Mouse (Mus musculus) midbrain, embryonic 10.5 days (tissue): ENCODE measurements around the gene Ccdc9b. TPM values are rescaled to one million over a fixed set of nuclear protein-coding genes. Genes with fewer than 3 reads are reported as not detected.

Source experiments
- DNase-seq: peaks from one replicate; pipeline ENCODE4 v3.0.0-alpha.2; 2017; ENCODE audit warnings: low spot score
- H3K27ac ChIP-seq: fragments of 300-500 bp; sonication (generic); replicated peaks from 2 replicates; pipeline ENCODE4 v1.5.1; 2016; ENCODE audit warnings: mild to moderate bottlenecking
- H3K27me3 ChIP-seq: fragments of 300-500 bp; sonication (generic); 2 replicates; pipeline ENCODE4 v1.6.1; 2016; ENCODE audit warnings: low read depth, mild to moderate bottlenecking; ENCODE audit not compliant: poor library complexity, severe bottlenecking
- H3K36me3 ChIP-seq: fragments of 300-500 bp; sonication (generic); 2 replicates; pipeline ENCODE4 v1.6.1; 2016; ENCODE audit warnings: mild to moderate bottlenecking, moderate library complexity
- H3K4me1 ChIP-seq: fragments of 300-500 bp; sonication (generic); 2 replicates; pipeline ENCODE4 v1.6.1; 2016
- H3K4me3 ChIP-seq: fragments of 300-500 bp; sonication (generic); 2 replicates; pipeline ENCODE4 v1.5.1; 2016; ENCODE audit warnings: mild to moderate bottlenecking, moderate library complexity
- H3K9me3 ChIP-seq: fragments of 300-500 bp; sonication (generic); replicated peaks from 2 replicates; pipeline ENCODE4 v1.6.1; 2016; ENCODE audit warnings: mild to moderate bottlenecking
- WGBS: fragments of 180-500 bp; shearing (Covaris S2); methylation state at CpG from one replicate; pipeline ENCODE4 v1.1.7; 2016; 5-methylcytosine and 5-hydroxymethylcytosine counted together
- polyA plus RNA-seq: library from polyadenylated mRNA; unstranded; fragments of >200 nt; fragmentation: Nextera tagmentation; extraction: Ambion mirVana; gene quantifications from 2 replicates; pipeline ENCODE4 v1.2.1, GENCODE M21; 2016

Gene Ccdc9b
- polyA plus RNA-seq, 1 experiment from 2014 or later: 0.42 TPM

DNA sequence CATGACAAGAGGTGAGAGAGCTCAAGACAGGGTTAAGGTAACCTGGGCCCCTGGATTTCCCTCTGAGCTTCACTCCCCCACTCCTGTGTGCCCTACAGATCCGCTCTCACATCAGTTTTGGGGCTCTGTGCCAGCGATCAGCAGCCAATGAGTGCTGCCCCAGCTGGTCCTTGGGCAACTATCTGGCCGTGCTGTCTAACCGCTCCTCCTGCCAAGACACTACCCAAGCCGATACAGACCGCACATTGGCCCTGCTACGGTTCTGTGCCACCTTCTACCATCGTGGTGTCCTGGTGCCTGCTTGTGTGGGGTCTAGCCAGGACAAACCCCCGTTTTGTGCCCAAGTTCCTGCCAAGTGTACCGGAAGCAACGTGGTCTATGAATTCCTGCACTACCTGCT is 27.0 kb upstream of the Ccdc9b start:
- Histone ChIP-seq H3K27ac (no peak overlapping the region), H3K4me3 (no peak overlapping the region), H3K27me3 (peaks cover 53% of the 10 kb centered on the region), H3K4me1 (peaks cover 13% of the 10 kb centered on the region), H3K36me3 (peaks cover 6% of the 10 kb centered on the region; the same call in 1 of the 2 replicates), H3K9me3 (no peaks in the 10 kb centered on the region)
- whole genome bisulfite sequencing: 93% methylated on average over 11 of the region's 11 CpGs
- DNase-seq: no peak

GRCm38 (mm10) chr2:118786525-118786924 is 24.1 kb upstream of the Ccdc9b start:
- Histone ChIP-seq H3K9me3 (no peaks in the 10 kb centered on the region), H3K27me3 (peaks cover 44% of the 10 kb centered on the region), H3K36me3 (peaks cover 3% of the 10 kb centered on the region; the same call in 1 of the 2 replicates), H3K27ac (no peak overlapping the region), H3K4me3 (no peak overlapping the region), H3K4me1 (peaks cover 13% of the 10 kb centered on the region)
- DNase-seq: no peak
- 79% methylated on average over 5 of the region's 5 CpGs for WGBS

DNA sequence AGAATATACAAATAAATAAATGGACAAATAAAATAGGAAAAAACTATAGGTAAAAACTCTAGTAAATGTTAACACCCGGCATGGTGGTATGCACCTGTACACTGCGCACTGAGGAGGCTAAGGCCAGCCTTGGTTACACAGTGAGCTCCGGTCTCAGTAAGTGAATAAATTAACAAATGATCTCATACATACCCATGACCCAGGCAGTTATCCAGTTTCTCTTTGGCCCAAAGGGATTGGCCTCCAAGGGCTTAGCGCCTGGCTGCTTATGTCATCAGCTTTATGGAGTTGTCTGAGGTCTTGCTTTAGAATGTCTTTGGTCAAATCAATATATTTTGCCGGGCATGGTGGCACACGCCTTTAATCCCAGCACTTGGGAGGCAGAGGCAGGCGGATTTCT is 21.2 kb upstream of the Ccdc9b start:
- H3K9me3 ChIP-seq: no peaks in the 10 kb centered on the region
- WGBS: 90% methylated on average over 7 of the region's 7 CpGs
- DNase-seq: no peak
- H3K36me3 ChIP-seq: peaks cover 3% of the 10 kb centered on the region; the same call in 1 of the 2 replicates
- no peak overlapping the region for H3K4me3 ChIP-seq
- no peak overlapping the region for H3K27ac ChIP-seq
- H3K4me1 ChIP-seq: peaks cover 18% of the 10 kb centered on the region
- H3K27me3 ChIP-seq: peaks cover 32% of the 10 kb centered on the region

- no peak for DNase-seq
- Histone ChIP-seq H3K27me3 (peaks cover 35% of the 10 kb centered on the region), H3K4me3 (no peak overlapping the region), H3K9me3 (no peaks in the 10 kb centered on the region), H3K4me1 (peaks cover 18% of the 10 kb centered on the region), H3K36me3 (peaks cover 3% of the 10 kb centered on the region; the same call in 1 of the 2 replicates), H3K27ac (no peak overlapping the region)
- 73% methylated on average over 5 of the region's 5 CpGs for WGBS
These were observed 20.6 kb upstream of the Ccdc9b start for GRCm38 (mm10) chr2:118783093-118783492.

DNA sequence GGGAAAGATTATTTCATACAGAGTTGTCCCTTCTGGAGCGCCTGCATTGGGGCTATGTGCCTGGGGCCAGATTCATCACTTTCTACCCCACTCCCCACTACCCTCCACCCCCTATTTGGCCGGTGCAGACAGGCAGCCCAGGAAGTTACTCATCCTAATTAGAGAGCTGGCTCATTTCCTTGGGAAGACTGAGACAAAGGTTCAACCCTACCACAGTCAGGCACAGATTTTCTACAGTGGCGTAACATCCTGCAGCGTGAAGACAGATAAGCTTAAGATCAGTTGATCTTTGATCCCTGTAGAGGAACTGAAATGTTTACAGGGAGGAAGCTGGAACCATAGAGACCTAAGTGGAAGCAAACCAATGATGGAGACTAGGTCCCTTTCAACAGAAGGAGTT is 19.8 kb upstream of the Ccdc9b start:
- Histone ChIP-seq H3K27ac (no peak overlapping the region), H3K36me3 (peaks cover 2% of the 10 kb centered on the region; the same call in 1 of the 2 replicates), H3K9me3 (no peaks in the 10 kb centered on the region), H3K4me1 (peaks cover 18% of the 10 kb centered on the region), H3K27me3 (peaks cover 29% of the 10 kb centered on the region), H3K4me3 (no peak overlapping the region)
- no peak for DNase-seq
- WGBS: 72% methylated on average over 4 of the region's 4 CpGs

DNA sequence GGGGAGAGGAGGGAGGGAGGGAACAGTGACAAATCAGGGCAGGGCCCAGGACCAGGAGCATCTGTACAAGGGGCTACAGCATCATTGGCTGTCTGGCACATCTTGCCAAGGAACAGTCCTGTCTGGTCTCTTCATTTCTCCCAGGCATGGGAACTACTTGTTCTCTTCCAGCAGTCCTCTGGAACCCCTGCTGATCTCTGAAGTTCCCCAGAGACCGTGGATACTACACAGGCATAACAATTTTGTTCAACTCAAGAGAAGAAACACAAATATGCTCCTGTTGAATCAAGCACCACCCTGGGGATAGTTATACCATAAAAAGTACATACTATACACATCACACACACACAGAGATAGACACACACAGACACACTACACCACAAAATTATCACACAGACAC is 18.7 kb upstream of the Ccdc9b start:
- Histone ChIP-seq H3K36me3 (no peaks in the 10 kb centered on the region), H3K4me1 (peaks cover 18% of the 10 kb centered on the region), H3K9me3 (no peaks in the 10 kb centered on the region), H3K27me3 (peaks cover 22% of the 10 kb centered on the region), H3K27ac (no peak overlapping the region), H3K4me3 (no peak overlapping the region)
- no peak for DNase-seq
- 41% methylated on average over 1 of the region's 1 CpGs for WGBS

DNA sequence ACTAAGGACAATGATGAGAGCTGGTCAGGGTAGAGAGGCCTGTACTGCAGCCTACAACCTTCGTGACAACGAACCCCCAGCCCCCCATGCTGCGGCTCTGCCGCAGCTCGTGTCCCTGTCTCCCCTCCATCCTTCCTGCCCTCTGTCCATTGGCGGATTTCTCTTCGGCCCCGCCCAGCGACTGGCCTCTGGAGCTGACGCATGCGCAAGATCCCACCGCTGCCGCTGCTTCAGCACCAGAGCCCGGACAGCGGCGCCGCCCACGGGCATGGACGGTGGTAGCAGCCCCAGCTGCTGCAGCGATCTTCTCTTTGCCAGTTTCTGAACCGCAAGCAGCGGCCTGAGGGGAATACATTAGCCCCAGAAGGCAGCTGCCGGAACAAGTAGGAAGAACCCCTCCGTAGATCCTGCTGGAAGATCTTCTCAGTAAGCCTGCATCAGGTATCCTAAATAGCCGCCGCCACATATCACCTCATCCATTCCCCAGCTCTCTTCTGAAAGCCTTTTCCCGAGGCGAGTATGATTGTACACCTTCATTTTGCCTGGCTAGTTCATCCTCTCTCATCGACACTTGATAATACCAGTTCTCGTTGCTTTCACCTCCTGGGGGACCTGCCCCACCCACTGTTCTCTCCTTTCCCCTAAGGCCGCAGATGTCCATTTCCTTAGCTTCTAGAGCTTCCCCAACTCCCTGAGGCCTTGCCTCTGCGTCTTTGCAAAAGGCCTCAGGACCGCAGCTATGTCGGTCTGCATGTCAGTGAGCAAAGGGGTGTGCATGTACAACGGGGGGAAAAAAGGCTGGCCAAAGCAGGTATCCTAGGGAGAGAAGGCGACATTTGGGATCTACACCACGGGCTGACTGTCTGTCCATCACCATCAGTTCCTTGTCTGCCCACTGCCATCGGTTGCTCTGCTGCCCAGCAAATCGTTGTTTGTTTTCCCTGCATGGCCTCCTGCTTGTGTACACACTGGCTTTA is 17.3 kb upstream of the Ccdc9b start, which contains the start of gene Disp2:
Disp2 (plus strand) TSS at position 216 of the 977 bp plus-strand sequence.
- H3K27ac ChIP-seq: peak within 1 kb of the TSS; percentile 82
- DNase-seq: peak; percentile 96
- 11% methylated on average over 39 of the region's 39 CpGs for WGBS

DNA sequence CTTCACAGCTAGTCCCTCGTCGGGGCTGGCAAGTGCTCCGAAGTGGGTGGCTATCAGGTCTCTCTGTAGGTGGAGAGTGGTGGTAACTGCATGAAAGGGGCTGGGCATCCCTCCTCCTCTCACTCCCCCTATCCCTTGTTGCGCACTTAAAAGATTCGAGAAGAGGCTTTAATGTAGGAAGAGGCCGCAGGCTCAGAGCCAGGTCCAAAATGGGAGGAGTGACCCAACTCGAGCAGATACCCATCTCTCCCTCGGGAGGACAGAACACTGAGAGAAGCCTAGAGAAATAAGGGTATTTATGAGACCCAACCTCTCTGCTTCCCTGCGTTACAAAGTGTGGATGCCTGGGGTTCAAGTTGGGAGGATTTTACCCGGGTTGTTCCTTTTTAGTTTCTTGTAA is 16.6 kb upstream of the Ccdc9b start:
- Histone ChIP-seq H3K27ac (peak overlapping the region; percentile 82), H3K27me3 (peaks cover 22% of the 10 kb centered on the region), H3K4me3 (peak overlapping the region; percentile 54), H3K4me1 (peaks cover 18% of the 10 kb centered on the region), H3K36me3 (no peaks in the 10 kb centered on the region), H3K9me3 (no peaks in the 10 kb centered on the region)
- WGBS: 10% methylated on average over 10 of the region's 10 CpGs
- DNase-seq: no peak

More for the DNA sequence above, 17.3 kb upstream of the Ccdc9b start, which contains the start of gene Disp2:
- peaks cover 18% of the 10 kb centered on the region for H3K4me1 ChIP-seq
- peak within 1 kb of the TSS; percentile 54 for H3K4me3 ChIP-seq
- H3K9me3 ChIP-seq: no peaks in the 10 kb centered on the region
- H3K36me3 ChIP-seq: no peaks in the 10 kb centered on the region
- H3K27me3 ChIP-seq: peaks cover 22% of the 10 kb centered on the region

GRCm38 (mm10) chr2:118778418-118778817 is 16.0 kb upstream of the Ccdc9b start:
- no peak for DNase-seq
- peaks cover 22% of the 10 kb centered on the region for H3K27me3 ChIP-seq
- no peak overlapping the region for H3K4me3 ChIP-seq
- WGBS: 82% methylated on average over 4 of the region's 4 CpGs
- H3K36me3 ChIP-seq: no peaks in the 10 kb centered on the region
- H3K27ac ChIP-seq: no peak overlapping the region
- H3K4me1 ChIP-seq: peaks cover 18% of the 10 kb centered on the region
- H3K9me3 ChIP-seq: no peaks in the 10 kb centered on the region

DNA sequence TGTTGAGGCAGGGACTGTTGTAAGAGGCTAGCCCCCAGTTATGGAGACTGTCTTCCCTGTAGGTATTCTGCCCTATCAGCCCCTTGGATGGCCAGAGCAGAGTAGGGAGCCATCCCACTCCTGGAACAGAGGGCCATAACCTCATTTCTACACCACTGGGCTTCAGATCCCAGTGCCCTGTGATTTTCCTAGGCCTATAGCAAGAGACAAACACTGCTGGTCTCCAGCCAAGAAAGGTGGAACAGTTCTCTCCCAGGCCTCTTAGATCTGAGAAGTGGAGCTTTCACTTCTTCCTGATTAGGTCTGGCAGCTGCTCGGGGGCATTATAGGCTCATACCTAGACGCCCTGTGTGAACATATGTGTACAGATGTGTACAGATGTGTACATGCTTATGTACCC is 13.8 kb upstream of the Ccdc9b start:
- Histone ChIP-seq H3K9me3 (no peaks in the 10 kb centered on the region), H3K27ac (no peak overlapping the region), H3K4me3 (no peak overlapping the region), H3K36me3 (no peaks in the 10 kb centered on the region), H3K27me3 (peaks cover 22% of the 10 kb centered on the region), H3K4me1 (peaks cover 18% of the 10 kb centered on the region)
- no peak for DNase-seq
- 78% methylated on average over 2 of the region's 2 CpGs for WGBS

GRCm38 (mm10) chr2:118775846-118776245 is 13.4 kb upstream of the Ccdc9b start:
- no peak for DNase-seq

DNA sequence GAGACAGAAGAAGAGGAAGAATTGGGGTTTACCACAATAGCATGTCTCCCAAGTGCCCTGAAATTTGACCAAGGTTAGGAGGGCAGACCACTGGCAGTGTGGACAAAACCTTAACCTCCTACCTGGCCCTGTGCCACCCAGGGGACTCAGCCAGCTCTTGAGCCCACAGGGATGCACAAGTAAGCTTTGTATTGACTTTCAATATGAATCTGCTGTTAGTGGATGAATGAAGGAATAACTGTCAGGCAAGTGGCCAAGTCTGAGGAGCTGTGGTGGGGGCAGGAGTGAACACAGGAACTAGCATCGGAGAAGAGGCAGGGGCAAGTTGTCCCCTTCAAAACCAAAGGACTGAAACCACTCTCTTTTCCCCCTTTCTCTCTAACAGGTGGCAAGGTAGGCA is 12.9 kb upstream of the Ccdc9b start:
- Histone ChIP-seq H3K36me3 (no peaks in the 10 kb centered on the region), H3K4me1 (peaks cover 16% of the 10 kb centered on the region), H3K27ac (no peak overlapping the region), H3K4me3 (no peak overlapping the region), H3K9me3 (no peaks in the 10 kb centered on the region), H3K27me3 (peaks cover 14% of the 10 kb centered on the region)
- WGBS: 89% methylated on average over 1 of the region's 1 CpGs
- no peak for DNase-seq

More at GRCm38 (mm10) chr2:118775846-118776245, 13.4 kb upstream of the Ccdc9b start:
- WGBS: 67% methylated on average over 3 of the region's 4 CpGs
- no peaks in the 10 kb centered on the region for H3K36me3 ChIP-seq
- no peak overlapping the region for H3K27ac ChIP-seq
- H3K4me3 ChIP-seq: no peak overlapping the region
- H3K4me1 ChIP-seq: peaks cover 18% of the 10 kb centered on the region
- H3K9me3 ChIP-seq: no peaks in the 10 kb centered on the region
- peaks cover 19% of the 10 kb centered on the region for H3K27me3 ChIP-seq

DNA sequence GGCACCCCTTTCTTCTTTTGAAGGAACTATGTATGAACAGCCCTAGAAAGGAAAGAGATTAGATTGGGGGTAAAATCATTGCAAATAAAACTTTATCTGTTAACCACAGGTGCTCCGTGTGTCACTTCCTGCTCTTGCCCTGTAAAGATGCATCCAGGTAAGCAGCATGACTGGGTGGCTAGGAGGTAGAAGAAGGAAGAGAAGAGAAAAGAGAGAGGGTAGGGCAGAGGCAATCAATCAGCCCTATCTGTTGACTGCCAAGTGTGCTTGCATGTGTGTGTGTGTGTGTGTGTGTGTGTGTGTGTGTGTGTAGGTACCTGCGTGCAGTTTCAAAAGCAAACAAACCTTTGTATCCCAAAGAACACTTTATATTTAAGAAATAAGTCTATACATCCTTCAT is 12.1 kb upstream of the Ccdc9b start:
- no peaks in the 10 kb centered on the region for H3K36me3 ChIP-seq
- no peak overlapping the region for H3K4me3 ChIP-seq
- no peaks in the 10 kb centered on the region for H3K9me3 ChIP-seq
- no peak for DNase-seq
- WGBS: 81% methylated on average over 2 of the region's 2 CpGs
- H3K27me3 ChIP-seq: peaks cover 7% of the 10 kb centered on the region
- H3K27ac ChIP-seq: no peak overlapping the region
- peaks cover 8% of the 10 kb centered on the region for H3K4me1 ChIP-seq
